In genomic region chr7:118850676-118851290, GRCm38 (mm10) we compare ENCODE assay signal across 10 mouse cellular contexts. TPM values are rescaled to one million over a fixed set of nuclear protein-coding genes. Genes with fewer than 3 reads are reported as not detected.
A peak's percentile ranks its signal among the peaks of the same experiment; 100 is the strongest.
DNase-seq lines count a peak whose midpoint lies in the region; ATAC-seq and TF ChIP-seq lines count a peak whose summit lies in the region.
"Had no signal": no experiment of that assay in that cellular context is flagged by ENCODE, and none has a peak within 500 bp of the region (broad histone marks: within the 10 kb centered on the region; RNA-seq: fewer than 3 reads in every experiment).

No protein-coding gene starts in this region.

- H3K4me1 ChIP-seq in forebrain, embryonic 14.5 days (ENCODE audit: control insufficient read depth, insufficient read depth, low read length): peaks cover 5% of the 10 kb centered on the region; the same call in 1 of the 2 replicates
- peaks cover 18% of the 10 kb centered on the region for H3K4me1 ChIP-seq in forebrain, embryonic 15.5 days
- H3K4me1 ChIP-seq in lung, embryonic 14.5 days (ENCODE audit: insufficient read depth): no peaks in the 10 kb centered on the region

- TF ChIP-seq CTCF in lung, embryonic 14.5 days (IDR thresholded peaks at IDR 0.05; ENCODE audit: low read depth): no peak

- no peaks in the 10 kb centered on the region for H3K27me3 ChIP-seq in forebrain, embryonic 14.5 days (replicated peaks; ENCODE audit: control insufficient read depth, insufficient read depth, low read length)
- no peaks in the 10 kb centered on the region for H3K27me3 ChIP-seq in forebrain, embryonic 15.5 days
- no peaks in the 10 kb centered on the region for H3K27me3 ChIP-seq in lung, embryonic 14.5 days (ENCODE audit: insufficient read depth, low read length)
- H3K27me3 ChIP-seq: midbrain, embryonic 12.5 days had no signal

- no peak for ATAC-seq in forebrain, embryonic 14.5 days
- ATAC-seq in forebrain, embryonic 15.5 days (replicated peaks): no peak
- ATAC-seq in lung, embryonic 14.5 days (ENCODE audit: insufficient read depth): no peak
- 0 out of 2 replicates have a peak, but pooled peaks have one; percentile 9 for ATAC-seq in megakaryocyte progenitor cell, adult 5-6 weeks (replicated peaks; ENCODE audit: poor library complexity)
- ATAC-seq: CD4-positive, CD25-positive, alpha-beta regulatory T cell, adult 4 months had no signal

- no peak overlapping the region for H3K9ac ChIP-seq in forebrain, embryonic 14.5 days (ENCODE audit: low read length)
- H3K9ac ChIP-seq in forebrain, embryonic 15.5 days (replicated peaks): no peak overlapping the region
- no peak overlapping the region for H3K9ac ChIP-seq in lung, embryonic 14.5 days
- H3K9ac ChIP-seq: midbrain, embryonic 12.5 days had no signal

- WGBS in forebrain, embryonic 14.5 days: 66% methylated on average over 9 of the region's 9 CpGs
- WGBS in forebrain, embryonic 15.5 days: 68% methylated on average over 9 of the region's 9 CpGs
- WGBS in lung, embryonic 14.5 days: 78% methylated on average over 9 of the region's 9 CpGs

- no peak overlapping the region for H3K27ac ChIP-seq in forebrain, embryonic 14.5 days (ENCODE audit: low read depth, low read length)
- no peak overlapping the region for H3K27ac ChIP-seq in forebrain, embryonic 15.5 days (replicated peaks)
- H3K27ac ChIP-seq in lung, embryonic 14.5 days (ENCODE audit: low read depth): no peak overlapping the region
- H3K27ac ChIP-seq: midbrain, embryonic 12.5 days had no signal

- H3K36me3 ChIP-seq in forebrain, embryonic 14.5 days (ENCODE audit: control insufficient read depth, insufficient read depth, low read length): peaks cover 72% of the 10 kb centered on the region
- H3K36me3 ChIP-seq in forebrain, embryonic 15.5 days: peaks cover 58% of the 10 kb centered on the region
- peaks cover 75% of the 10 kb centered on the region for H3K36me3 ChIP-seq in lung, embryonic 14.5 days (ENCODE audit: insufficient read depth)

- H3K9me3 ChIP-seq in forebrain, embryonic 14.5 days (replicated peaks; ENCODE audit: control insufficient read depth, low read length): no peaks in the 10 kb centered on the region
- no peaks in the 10 kb centered on the region for H3K9me3 ChIP-seq in forebrain, embryonic 15.5 days
- H3K9me3 ChIP-seq in lung, embryonic 14.5 days (ENCODE audit: low read depth, low read length): no peaks in the 10 kb centered on the region
- H3K9me3 ChIP-seq: midbrain, embryonic 12.5 days had no signal

- peak; percentile 33 for DNase-seq in forebrain, embryonic 14.5 days (ENCODE audit: low spot score)
- peak; percentile 30 for DNase-seq in lung, embryonic 14.5 days
- no peak for DNase-seq in lung, postnatal 14 days
- peak; percentile 79 for DNase-seq in adrenal gland, postnatal 10 days
- no peak for DNase-seq in right cerebral cortex, postnatal 4 days
- DNase-seq in ovary, adult 18-20 months (ENCODE audit: low spot score): no peak

- no peak overlapping the region for H3K4me3 ChIP-seq in forebrain, embryonic 14.5 days (ENCODE audit: low read depth, low read length)
- no peak overlapping the region for H3K4me3 ChIP-seq in forebrain, embryonic 15.5 days
- H3K4me3 ChIP-seq in lung, embryonic 14.5 days (ENCODE audit: low read depth, low read length): no peak overlapping the region
- H3K4me3 ChIP-seq: midbrain, embryonic 12.5 days had no signal

- H3K4me2 ChIP-seq in forebrain, embryonic 14.5 days (ENCODE audit: low read length): no peak overlapping the region
- H3K4me2 ChIP-seq in forebrain, embryonic 15.5 days (replicated peaks): no peak overlapping the region
- H3K4me2 ChIP-seq in lung, embryonic 14.5 days: no peak overlapping the region
- H3K4me2 ChIP-seq: midbrain, embryonic 12.5 days had no signal

RNA-seq across cellular contexts. Expression of gene Iqck, which starts 4.8 kb away (rescaled TPM):
- polyA plus RNA-seq in forebrain, embryonic 14.5 days (2014; fragmentation: Nextera tagmentation; extraction: Ambion mirVana): 3.3 and 3.4 TPM in 2 replicates
- polyA plus RNA-seq in forebrain, embryonic 15.5 days (2015; fragmentation: Nextera tagmentation; extraction: Ambion mirVana): 2.7 and 3.4 TPM in 2 replicates
- 3.1 and 3.2 TPM in 2 replicates for polyA plus RNA-seq in lung, embryonic 14.5 days (2014; fragmentation: Nextera tagmentation; extraction: Ambion mirVana)
- 10 to 100 TPM in 1 of 2 experiments, 1 to 10 TPM in 1; 9.1 to 11.9 TPM for total RNA-seq in adrenal gland, postnatal 10 days (2021)
- 0.07 and 1.2 TPM in 2 replicates for total RNA-seq in megakaryocyte progenitor cell, adult 5-6 weeks (2015)
- total RNA-seq in megakaryocyte progenitor cell, adult 5-6 weeks (2017): 1.2 and 2.5 TPM in 2 replicates

RNA-seq across cellular contexts. Expression of gene Knop1, which starts 5.3 kb away (rescaled TPM):
- polyA plus RNA-seq in forebrain, embryonic 14.5 days (2014; fragmentation: Nextera tagmentation; extraction: Ambion mirVana): 75.6 and 77.9 TPM in 2 replicates
- 82.9 and 92.4 TPM in 2 replicates for polyA plus RNA-seq in forebrain, embryonic 15.5 days (2015; fragmentation: Nextera tagmentation; extraction: Ambion mirVana)
- 89.8 and 95.9 TPM in 2 replicates for polyA plus RNA-seq in lung, embryonic 14.5 days (2014; fragmentation: Nextera tagmentation; extraction: Ambion mirVana)
- 10 to 100 TPM; 50.7 to 54.5 TPM for total RNA-seq in adrenal gland, postnatal 10 days (2021)
- total RNA-seq in megakaryocyte progenitor cell, adult 5-6 weeks (2015): 27.4 and 29.7 TPM in 2 replicates
- 40.2 and 52.3 TPM in 2 replicates for total RNA-seq in megakaryocyte progenitor cell, adult 5-6 weeks (2017)

Comparison
In these comparisons a context has a peak if more than half of its experiments do, and no peak if none do; other contexts are left out.
1. DNase-seq: peak in forebrain, embryonic 14.5 days (single experiment), lung, embryonic 14.5 days (single experiment) and adrenal gland, postnatal 10 days (single experiment); none in lung, postnatal 14 days (single experiment), right cerebral cortex, postnatal 4 days (single experiment) and ovary, adult 18-20 months (single experiment).